Mouse (Mus musculus): ENCODE results near the gene Ccdc78.
"Not testable (repeated sequence)": the region's sequence is repeated elsewhere in the genome, so short reads cannot be mapped to it uniquely, and the experiment has no call there.

Ccdc78 gene

DNA sequence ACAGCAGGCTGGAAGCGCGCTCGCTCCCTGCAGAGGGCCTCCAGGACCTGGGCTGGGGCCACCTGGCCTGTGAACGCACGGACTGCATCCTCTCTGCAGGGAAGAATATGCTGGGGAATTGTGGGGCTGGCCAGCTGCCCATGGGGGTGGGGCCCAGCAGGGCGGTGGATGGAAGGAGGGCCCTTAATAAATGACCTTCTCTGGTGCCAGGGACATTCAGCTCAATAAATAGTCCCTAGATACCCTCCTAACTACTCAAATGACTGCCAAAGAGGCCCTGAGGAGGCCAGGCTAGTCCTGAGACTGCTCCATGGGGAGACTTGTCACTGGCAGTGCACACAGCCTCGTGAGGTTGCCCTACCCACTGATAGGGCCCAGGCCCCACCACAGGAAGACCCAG, 3.3 kb upstream of the Ccdc78 start:
- DNase-seq (ENCODE audit: low spot score in 2 of 2), result no peak

DNA sequence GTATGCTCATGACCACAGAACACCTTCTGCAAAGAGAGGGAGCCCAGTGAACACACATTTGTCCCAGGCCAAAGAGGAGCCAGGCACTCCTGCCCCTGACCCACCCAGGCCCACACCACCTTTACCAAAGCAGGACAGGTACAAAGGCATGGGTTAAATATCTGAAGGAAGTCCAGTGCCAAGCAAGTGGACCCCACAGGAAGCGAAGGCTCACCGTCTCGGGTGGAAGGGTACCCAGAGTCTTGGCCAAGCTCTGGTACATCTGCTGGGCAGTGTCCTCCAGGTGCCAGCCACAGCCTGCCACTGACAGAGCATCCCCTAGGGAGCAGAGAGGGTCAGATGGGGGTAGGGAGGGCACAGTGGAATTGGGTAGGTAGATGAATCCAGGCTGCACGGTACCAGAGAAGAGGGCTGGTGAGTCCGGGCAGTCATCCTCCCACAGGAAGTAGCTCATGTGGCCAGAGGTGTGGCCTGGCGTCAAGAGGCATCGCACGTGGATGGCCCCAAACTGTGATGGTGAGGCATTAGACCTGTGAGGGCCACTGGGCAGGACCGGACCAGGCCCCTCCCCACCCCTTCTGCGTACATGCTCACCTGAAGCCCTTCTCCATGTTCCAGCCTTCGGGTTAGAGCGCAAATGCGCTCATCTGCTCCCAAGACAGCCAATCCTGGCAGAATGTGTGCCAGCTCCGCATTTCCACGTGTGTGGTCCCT, 2.4 kb upstream of the Ccdc78 start:
- no peak for DNase-seq (ENCODE audit: low spot score in 2 of 2)

DNA sequence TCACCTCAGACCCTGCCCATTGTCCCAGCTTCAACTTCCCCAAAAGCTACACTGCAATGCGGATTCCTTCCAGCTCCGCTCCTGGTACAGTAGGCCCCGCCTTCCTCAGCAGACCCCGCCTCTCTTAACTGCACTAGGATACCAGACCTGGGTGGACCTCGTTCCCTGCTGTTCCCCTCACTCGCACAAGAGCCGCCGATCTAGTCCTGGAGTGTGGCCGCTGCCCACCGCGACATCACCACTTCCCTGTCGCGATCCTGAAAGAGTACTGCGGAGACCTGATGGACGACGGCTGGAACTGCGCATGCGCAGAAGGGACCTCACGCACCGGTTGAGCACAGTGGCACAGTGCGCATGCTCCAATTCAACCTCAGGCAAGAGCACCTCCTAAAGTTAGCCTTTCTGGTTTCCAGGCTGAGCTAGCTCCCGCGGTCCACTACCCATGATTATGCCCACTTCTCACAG, 1.1 kb upstream of the Ccdc78 start, which contains the start of gene Haghl:
Gene Haghl, minus strand, starts transcription at position 393 of the 465 bp plus-strand sequence.
- DNase-seq (ENCODE audit: low spot score in 2 of 2), result peak; percentile 92 to 95

DNA sequence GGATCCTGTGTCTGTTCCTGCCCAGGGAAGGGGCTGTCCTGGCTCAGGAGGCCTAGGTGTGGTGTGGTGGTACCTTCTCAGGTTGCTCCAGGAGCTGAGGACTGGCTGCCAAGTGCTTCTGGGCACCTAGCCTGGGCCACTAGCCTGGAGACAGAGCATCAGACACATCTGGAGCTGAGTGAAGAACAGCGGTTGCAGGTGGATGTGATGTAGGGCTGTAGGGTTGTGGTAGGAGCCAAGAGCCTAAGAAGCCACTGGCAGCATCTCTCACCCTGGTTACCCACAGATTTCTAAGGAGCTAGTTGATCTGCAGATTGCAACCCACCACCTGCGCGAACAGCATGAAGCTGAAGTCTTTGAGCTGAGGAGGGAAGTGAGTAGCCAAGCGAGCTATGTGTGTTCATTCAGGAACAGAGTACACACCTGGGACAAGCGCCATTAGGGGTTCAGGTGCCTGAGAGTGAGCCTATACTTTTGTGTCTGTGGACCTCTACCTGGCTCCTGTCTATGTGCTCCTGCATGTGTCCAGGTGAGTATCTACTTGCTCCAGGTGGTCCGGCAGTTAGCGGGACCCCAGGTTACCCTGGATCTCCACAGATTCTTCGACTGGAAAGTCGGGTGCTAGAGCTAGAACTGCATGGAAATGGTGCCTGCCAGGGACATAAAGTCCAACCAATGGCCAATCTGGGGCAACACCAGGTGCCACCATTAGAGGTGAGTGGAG, 563 bp downstream of the Ccdc78 start:
- DNase-seq (ENCODE audit: low spot score in 2 of 2), result no peak

DNA sequence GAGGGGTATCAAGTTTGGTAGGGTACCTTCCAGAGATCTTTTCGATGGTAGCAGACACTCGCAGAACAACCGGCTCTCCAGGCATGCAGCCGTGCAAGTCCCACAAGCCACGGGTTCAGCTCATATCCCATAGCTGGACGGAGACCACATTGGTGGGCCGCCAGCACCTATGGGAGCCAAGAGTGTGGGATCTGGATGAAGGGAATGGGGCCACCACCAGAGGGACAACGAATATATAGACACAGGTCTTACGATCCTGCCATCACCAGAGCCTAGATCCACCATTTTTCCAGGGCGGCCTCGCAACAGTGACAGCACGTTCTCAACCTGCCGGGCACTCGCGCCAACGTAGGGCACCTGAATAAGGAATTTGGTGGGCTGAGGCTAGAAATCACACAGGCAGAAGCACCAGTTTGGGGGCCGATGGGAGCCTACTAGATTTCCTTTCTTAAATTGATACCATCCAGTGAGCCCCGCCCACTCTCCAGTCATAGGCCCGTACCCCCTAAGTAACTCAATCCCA, 5.0 kb downstream of the Ccdc78 start:
- no peak for DNase-seq (ENCODE audit: low spot score in 2 of 2)

DNA sequence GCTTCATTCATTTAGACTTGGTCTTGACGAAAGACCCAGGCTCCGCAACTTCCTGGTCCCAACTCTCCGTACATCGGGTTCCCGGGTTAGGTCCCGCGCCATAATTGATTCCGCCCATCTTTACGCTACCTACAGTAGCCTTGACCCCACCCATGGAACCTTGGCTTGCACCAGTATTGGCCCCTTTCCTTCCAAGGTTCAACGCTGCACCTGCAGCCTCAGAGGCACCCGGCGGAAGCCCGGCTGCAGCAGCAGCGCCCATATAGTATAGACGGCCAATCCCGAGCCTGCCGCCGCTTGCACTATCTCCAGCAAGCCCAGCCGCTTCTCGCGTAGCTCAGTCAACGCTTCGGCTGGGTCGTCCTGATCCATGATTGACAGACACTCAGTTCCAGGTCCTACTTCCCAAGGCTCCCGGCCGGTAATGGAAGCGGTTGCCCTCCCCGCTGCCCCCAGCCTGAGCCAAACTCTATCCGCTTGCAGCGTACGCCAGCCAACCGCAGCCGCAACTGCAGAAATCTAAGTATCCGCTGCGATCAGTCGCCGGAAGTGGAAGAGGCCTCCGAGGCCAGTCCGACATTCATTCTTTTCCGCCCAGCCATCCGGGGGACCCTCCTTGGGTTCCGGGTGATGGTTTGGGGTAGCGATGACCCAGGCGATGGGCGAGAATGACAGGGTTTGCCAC, 5.6 kb downstream of the Ccdc78 start:
- peak; percentile 85 to 86 for DNase-seq (ENCODE audit: low spot score in 2 of 2)

DNA sequence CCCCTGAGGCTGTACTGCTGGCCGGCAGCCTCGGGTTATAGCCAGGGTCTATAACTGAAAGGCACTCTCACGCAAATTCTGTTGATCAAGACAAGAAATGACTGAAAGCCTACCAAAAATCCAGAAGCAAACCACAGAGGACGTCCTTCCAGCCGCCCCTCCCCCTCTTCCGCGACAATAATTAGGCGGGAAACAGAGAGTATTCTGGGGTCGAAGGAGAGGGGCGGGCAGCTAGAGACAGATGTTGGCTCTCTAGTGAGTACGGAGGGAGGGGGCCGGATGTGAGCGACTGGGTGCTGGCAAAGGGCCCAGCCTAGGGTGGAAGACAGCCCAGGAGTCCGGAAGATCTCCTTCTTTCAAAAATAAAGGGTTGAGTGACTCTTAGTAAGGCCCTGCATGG, 6.2 kb downstream of the Ccdc78 start, which contains the start of gene Fam173a:
Gene Fam173a, minus strand, starts transcription at position 287 of the 400 bp plus-strand sequence.
- DNase-seq (ENCODE audit: low spot score in 2 of 2), result peak; percentile 65 to 71

DNA sequence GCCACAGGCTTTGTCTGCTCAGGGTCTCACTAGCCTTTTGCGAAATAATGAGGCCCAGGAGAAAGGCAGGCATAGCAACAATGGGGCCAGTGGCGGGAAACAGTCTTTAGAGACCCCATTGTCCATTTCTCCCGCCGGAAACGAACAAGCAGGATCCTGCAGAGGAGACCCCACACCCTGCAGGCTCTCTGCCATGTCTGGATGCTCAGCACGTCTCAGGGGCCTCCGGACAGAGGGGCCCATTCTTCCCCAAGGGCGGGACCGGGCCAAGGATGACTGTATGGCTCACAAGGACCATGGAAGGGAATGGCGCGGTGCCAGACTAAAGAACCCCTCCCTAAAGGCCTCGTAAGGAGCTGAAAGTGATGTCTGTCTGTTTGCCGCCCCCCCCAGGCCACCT, 7.8 kb downstream of the Ccdc78 start:
- DNase-seq (ENCODE audit: low spot score in 2 of 2), result no peak

DNA sequence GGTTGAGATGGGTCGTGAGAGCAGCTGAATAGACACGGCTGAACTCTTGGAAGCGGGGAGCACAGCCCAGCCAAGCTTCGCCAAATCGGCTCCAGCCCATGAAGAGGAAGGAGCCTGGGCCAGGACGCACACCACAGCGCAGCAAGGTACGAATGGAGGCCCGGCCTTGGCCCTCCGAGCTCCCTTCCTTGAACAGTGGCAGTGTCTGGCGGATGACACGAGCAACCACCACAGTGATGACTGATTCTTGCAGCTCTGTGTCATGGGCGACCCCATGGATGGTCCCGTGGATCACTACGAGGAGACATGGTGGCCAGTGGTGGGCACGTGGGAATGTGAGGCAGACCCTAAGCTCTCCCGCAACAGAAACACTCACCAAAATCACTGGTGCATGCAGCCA, 8.6 kb downstream of the Ccdc78 start:
- DNase-seq (ENCODE audit: low spot score in 2 of 2), result no peak

DNA sequence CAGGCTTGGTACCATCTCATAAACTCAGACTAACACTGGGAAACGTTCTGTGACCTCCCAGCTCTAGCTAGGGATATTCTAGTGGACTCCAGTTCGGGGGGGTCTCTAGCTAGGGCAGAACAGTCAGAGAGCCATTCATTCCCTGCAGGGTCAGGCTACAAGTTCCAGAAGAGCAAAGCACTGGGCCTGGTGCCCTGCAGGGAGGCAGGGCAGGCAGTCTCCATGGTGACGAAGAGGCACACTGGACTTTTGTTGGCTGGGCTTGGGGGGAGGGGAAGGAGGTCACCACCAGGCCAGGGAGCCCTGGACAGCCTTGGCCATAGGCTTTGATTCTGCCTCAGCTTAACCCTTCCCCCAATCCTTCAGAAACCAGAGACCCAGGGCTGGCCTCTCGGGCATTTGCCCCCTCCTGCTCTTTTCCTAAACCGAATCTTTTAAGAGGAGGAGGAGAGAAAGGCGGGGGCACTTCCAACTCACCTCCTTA, 9.3 kb downstream of the Ccdc78 start, which contains the start of gene AC134908.4:
Gene AC134908.4, minus strand, starts transcription at position 51 of the 484 bp plus-strand sequence.
- no peak for DNase-seq (ENCODE audit: low spot score in 2 of 2)

DNA sequence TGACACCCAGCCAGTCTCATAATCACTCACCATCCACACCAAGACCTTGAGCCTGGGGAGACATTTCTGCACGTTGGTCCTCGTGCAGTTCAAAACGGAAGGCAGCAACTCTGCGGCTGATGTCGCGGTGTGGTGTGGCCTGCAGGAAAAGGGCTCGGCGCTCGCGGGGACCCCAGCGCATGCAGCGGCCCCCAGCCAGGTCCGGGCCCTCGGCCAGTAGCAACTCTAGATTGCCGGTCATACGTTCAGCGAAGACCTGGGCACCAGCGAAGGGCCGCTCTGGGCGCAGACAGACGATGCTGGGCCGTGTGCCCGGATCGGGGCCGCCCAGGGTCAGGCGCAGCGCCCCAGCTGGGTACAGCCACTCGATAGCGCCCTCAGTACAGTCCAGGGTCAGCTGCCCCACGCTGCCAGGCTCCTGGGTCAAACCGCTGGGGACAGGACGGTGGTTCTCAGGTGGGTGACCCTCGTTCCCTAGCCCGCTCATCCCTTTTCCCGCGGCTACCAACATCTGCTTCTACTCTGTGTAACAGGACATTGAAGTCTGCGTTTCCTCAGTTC, 9.9 kb downstream of the Ccdc78 start:
- no peak for DNase-seq (ENCODE audit: low spot score in 2 of 2)

DNA sequence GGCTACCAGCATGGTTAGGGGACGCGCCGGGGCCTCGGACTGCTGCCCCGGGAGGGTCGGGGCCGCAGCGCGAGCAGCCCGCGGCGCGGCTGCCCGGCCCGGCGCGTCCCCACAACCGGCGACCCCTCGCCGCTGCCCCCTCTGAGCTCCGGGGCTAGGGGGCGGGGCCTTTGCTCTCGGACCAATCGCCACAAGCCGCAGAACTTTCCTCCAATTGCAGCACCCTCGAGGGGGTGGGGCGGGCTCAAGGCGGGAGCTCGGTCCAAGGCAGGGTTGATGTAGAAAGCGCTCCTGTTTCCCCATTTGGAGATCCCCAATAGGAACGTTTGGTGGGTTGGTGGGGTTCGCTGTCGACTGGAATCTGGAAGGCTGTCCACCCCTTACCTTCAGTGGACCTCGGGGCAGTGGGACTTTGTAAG, 10.6 kb downstream of the Ccdc78 start, which contains the start of gene Metrn:
Gene Metrn, minus strand, starts transcription at position 186 of the 419 bp plus-strand sequence.
- peak; percentile 69 to 75 for DNase-seq (ENCODE audit: low spot score in 2 of 2)

DNA sequence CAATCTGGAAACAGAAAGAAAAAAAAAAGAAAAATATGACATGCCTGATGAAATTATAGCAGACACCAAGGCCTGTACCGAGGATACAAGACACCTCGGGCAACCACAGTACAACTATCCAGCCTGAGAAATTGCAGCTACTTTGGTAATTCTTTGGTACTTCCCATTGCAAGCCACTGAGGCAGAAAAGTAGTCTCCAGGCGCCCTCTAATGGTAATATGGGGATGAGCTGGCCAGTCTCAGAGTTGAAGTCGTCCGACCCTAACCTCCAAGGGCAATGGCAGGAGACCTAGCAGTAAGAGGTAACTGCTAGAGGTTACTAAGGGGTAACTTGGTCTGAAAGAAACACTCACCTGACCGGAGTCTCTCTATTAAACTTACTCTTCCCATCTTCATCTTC, 14.6 kb downstream of the Ccdc78 start:
- DNase-seq (ENCODE audit: low spot score in 2 of 2), result peak; percentile 70 to 77

DNA sequence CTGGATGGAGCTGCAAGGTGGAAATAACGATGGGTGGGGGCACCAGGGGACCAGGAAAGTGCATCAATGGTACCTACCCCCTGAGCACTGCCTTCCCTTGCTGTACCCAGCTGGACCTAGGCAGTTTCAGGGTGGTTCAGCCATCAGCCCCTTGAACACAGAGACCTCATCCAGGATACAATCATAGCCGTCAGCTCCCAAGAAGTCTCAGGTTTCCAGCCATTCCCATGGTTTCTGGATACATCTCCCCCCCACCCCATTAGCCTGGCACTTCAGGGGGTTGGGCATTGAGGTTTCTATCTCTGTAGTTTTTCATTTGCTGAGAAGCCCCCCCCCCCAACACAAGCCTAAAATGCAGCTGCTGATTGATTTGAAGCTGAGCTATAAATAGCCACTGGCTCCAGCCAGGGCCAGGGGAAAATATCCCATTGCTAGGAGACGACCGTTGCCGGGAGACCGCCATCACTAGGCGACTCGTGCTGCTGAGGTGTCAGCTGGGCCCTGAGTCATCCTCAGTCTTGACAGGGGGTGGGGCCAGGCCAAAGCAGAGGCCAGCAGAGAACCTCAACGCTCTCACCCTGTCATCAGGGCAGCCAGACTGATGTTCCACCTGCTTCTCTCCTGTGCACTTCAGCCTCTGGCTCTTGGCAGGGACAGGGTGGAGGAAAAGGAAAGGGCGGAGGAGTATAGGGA, 16.6 kb downstream of the Ccdc78 start:
- DNase-seq (ENCODE audit: low spot score in 2 of 2), result no peak

DNA sequence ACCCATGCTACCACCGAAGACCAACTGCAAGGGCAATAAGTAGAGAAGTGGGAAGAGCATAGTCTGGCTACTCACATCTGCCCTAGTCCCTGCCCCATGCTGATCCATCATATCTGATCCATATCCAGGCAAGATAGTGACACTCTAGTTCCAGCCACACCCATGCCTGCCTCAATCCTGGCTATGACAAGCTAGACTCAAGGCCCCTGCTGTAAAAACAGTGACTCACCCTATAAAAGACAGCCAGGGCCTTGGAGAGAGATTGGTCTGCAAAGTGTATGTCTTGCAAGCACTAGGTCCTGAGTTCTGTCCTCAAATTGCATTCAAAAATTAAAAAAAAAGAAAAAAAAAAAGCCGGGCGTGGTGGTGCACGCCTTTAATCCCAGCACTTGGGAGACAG, 20.1 kb downstream of the Ccdc78 start:
- DNase-seq (ENCODE audit: low spot score in 2 of 2), result no peak

DNA sequence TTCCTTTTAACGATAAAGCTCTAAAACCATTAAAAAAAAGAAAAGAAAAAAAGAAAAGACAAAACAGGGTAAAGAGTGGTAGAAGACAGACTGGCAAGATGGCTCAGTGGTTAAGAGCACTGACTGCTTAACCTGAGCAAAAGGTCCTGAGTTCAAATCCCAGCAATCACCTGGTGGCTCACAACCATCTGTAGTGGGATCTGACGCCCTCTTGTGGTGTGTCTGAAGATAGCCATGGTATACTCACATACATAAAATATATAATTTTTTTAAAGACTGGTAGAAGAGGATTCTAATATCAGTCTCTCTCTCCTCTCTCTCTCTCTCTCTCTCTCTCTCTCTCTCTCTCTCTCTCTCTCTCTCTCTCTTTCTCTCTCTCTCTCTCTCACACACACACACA, 21.1 kb downstream of the Ccdc78 start:
- DNase-seq (ENCODE audit: low spot score in 2 of 2), result not testable (repeated sequence)

DNA sequence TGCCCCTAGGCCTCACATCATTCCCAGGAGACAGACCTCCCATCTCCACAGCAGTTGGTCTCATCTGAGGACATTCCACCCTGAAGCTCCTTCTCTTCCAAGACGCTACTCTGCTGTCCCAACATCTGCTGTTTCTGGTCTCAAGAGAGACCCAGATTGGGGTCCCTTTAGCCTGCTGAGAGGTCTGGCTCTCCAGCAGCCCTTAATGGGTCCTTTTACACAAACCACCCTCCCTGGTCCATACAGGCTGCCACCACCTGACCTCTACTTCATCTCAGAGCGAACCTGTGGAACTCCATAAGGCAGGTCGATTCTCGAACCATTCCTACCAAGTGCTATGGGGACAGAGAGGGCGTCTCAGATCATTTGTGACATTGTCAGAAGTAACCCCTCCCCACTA, 21.6 kb downstream of the Ccdc78 start:
- no peak for DNase-seq (ENCODE audit: low spot score in 2 of 2)

DNA sequence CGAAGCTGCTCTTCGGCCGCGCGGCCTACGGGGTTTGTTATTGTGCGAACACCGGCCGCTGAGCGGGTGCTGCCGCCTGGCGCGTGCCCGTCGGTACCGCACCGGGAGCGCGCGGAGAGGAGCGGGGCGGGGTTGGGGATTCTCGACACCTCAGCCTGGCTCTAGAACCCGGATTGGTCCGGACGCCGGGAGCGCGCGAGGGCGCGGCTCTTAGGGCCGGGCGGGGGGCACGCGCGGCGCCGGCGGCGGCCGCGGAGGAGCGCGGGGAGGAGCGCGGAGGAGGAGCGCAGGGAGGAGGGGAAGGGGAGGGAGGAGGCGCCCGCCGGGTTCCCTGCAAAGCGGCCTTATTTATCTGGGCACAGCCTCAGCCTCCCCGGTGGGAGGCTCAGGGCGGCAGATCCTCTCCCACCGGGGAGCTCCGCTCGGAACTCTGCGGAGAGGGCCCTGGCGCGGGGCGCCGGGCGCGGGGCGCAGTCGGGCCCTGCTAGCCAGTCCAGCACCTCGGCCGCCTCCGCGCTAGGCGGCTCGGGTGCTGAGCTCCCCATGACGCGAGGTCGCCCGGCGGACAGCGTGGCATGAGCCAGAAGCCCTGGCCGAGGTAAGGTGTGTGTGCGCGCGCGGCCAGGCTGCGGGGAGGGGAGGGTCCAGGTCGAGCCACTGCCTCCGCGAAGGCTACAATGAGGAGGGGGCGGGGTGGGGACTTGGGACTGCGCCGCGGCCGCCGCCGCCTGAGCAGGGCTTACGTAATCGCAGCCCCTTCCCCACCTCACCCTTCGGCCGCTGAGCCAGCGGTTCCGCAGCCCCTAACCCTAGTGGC, 22.6 kb downstream of the Ccdc78 start, which contains the start of gene Fbxl16:
Gene Fbxl16, plus strand, starts transcription at position 297 of the 817 bp plus-strand sequence.
- no peak for DNase-seq (ENCODE audit: low spot score in 2 of 2)

DNA sequence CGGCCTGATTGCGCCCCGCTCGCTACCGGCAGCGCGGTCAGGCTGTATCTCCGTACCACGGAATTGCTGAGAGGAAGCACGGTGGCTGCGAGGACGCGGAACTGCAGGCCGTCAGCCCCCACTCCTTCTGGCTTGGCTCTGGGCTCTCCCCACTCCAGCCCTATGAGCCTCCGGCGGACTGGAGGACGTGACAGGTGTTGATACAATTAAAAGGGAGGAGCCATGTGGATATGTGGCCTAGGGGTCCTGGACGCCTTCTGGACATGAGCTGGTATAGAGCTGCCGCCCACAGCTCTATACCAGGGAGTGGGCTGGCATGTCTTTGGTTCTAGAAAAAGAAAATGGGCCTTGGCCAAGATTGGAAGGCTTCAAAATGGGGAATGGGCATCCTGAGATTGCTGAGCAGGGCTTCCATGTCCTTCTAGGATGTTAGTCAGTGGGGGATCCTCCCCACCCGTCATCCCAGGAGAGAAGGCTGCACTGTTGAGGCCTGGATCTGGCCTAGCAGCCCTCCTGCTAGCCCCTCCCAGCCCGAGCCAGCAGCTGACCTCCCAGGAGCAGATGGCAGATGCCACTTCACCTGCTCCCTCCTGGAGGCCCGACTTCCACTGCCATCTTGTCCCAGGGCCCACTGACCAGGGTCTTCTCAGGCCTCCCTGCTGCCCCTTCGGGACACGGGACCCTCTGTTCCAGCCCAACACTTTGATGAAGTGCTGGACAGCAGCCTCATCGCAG, 23.4 kb downstream of the Ccdc78 start:
- DNase-seq (ENCODE audit: low spot score in 2 of 2), result no peak

All from natural killer cell, adult 2 months (primary cell).